Mouse (Mus musculus) erythroblast, adult 5-6 weeks (primary cell): ENCODE measurements around the gene Gtf3c5. TPM values are rescaled to one million over a fixed set of nuclear protein-coding genes. Genes with fewer than 3 reads are reported as not detected.

ENCODE experiments used
- ATAC-seq: replicated peaks from 2 replicates; pipeline ENCODE4 v1.8.0; 2016; ENCODE audit warnings: moderate number of reproducible peaks, mild to moderate bottlenecking, moderate TSS enrichment, inconsistent platforms; ENCODE audit not compliant: poor library complexity, low FRiP score, severe bottlenecking
- total RNA-seq, 2 experiments: library from RNA; stranded (forward) in 1 of 2; stranded (reverse) in 1 of 2; fragments of 150-400 nt in 1 of 2; fragments of 200-764, 138-1000 nt in 1 of 2; gene quantifications; 2 replicates each; pipeline versions ENCODE4 v1.2.3 to v1.2.4; 2015 to 2017; ENCODE audit warnings: low replicate concordance in 2 of 2

Gene Gtf3c5
- total RNA-seq, 2 experiments from 2014 or later, result 2.9 to 4.0 TPM

DNA sequence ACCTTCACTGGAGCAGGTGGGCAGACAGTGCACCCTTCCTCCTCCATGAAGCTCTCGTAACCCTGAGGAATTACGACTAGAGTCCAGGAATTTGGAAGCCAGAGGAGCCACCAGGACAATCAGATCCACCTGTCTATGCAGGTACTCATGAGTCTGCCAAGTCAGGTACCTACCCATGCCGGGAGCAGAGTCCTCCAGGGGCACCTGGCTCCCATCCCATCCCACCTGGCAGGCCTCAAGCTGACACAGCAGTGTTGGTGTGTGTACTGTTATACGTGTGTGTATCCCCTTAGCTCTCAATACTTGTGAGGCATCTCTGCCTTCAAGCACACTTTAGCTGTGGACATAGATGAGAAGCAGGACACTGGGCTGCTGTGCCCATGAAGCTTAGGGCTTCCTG lies 61.4 kb downstream of the Gtf3c5 start:
- no peak for ATAC-seq

DNA sequence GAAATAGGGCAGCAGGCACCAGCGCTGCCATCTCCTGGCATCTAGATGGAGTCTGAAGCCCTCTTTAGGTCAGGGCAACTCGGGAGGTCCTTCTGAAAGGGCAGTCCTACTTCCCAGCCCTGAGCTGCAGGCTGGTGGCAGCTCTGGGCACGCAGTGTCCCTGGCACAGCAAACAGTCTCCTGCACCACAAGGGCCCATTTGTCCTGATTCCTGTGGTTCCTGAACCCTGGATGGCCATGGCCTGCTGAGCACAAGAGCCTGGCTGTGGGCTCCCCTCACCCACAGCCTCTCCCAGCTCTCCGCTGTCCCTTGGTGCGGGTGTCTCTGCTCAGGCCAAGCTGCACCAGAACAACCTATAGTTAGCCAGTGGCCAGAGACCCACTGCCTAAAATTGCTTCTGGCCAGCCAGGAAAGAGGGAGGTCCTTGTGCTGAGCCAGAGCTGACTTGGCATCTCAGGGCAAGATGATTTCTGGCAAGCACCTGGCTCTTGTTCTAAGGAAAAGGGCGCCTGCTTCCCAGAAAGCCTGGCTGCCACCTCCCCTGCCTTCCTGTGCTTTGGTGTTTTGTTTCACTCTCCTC lies 61.9 kb downstream of the Gtf3c5 start:
- ATAC-seq, result no peak

- no peak for ATAC-seq
Observed at GRCm38 (mm10) chr2:28520581-28520980, 63.0 kb downstream of the Gtf3c5 start.

DNA sequence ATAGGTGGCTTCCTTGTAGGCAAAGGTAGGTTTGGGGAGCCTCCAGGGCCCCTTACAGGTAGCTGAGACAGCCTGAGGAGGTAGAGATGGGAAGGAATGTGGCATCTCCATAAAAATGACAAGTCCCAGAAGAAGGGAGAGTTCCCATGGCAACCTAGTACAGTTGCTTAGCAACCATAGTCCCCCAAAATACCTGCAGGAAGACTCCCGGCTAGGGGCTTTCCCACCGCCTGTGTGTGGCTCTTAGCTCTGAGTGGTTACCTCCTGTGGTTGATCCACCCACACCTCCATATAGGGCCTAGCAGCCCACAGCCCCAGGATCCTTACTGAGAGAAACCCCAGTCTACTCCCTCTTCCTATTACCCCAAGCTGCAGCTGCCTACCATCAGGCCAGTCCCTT lies 65.3 kb downstream of the Gtf3c5 start:
- no peak for ATAC-seq

DNA sequence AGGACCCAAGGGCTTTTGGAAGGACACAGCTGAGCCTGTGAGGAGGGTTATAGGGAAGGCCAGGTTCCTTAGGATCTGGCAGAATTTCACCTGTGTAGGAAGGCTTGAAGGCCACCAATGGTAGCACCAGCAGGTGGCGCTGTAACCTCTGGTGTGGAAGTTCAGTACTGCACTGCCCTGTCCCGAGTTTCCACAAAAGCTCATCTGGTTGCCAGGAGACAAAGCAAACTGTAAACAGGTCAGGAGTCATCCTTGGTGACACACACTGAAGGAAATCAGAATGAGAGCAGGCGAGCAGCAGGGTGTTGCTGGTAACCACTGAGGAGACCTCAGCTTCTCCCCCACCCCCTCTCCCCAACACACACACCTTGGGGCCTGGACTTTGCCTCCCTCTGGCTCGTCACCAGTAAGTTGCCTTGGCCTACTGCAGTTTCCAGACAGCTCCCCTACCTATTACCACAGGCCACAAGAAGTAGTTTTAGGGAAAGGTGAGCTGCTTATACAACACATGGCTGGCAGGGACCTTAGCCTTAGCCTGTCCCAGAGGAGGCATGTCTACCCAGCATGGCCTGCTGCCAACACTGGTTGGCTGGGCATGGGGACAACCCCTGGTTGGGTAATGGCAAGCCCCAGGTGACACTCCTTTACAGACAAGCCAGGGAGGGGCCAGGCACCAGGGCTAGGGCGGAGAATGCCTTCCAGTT lies 66.2 kb downstream of the Gtf3c5 start:
- ATAC-seq, result no peak

Other genes with a start within 250 kb of the Gtf3c5 start
- not detected in 2 replicates for gene Ppp1r26, start 137.0 kb downstream of the Gtf3c5 start, total RNA-seq (2015; ENCODE audit: low replicate concordance)
- 0.28 TPM in 1 of 2 replicates, not detected in the other for gene Ppp1r26, start 137.0 kb downstream of the Gtf3c5 start, total RNA-seq (2017; ENCODE audit: low replicate concordance)
- gene 1700007K13Rik, start 117.4 kb downstream of the Gtf3c5 start, total RNA-seq (2015; ENCODE audit: low replicate concordance), result not detected in 2 replicates
- not detected in 2 replicates for gene 1700007K13Rik, start 117.4 kb downstream of the Gtf3c5 start, total RNA-seq (2017; ENCODE audit: low replicate concordance)
- 8.2 and 16.9 TPM in 2 replicates for gene Mrps2, start 115.7 kb downstream of the Gtf3c5 start, total RNA-seq (2015; ENCODE audit: low replicate concordance)
- 3.2 and 7.5 TPM in 2 replicates for gene Mrps2, start 115.7 kb downstream of the Gtf3c5 start, total RNA-seq (2017; ENCODE audit: low replicate concordance)
- not detected in 2 replicates for gene Gbgt1, start 86.9 kb downstream of the Gtf3c5 start, total RNA-seq (2015; ENCODE audit: low replicate concordance)
- not detected in 2 replicates for gene Gbgt1, start 86.9 kb downstream of the Gtf3c5 start, total RNA-seq (2017; ENCODE audit: low replicate concordance)
- gene Gm10134, start 77.7 kb downstream of the Gtf3c5 start, total RNA-seq (2015; ENCODE audit: low replicate concordance), result 5.9 TPM in 1 of 2 replicates, not detected in the other
- not detected in 2 replicates for gene Gm10134, start 77.7 kb downstream of the Gtf3c5 start, total RNA-seq (2017; ENCODE audit: low replicate concordance)
- gene Ralgds, start 70.6 kb downstream of the Gtf3c5 start, total RNA-seq (2015; ENCODE audit: low replicate concordance), result 1.5 TPM in 1 of 2 replicates, not detected in the other
- 0.28 and 4.2 TPM in 2 replicates for gene Ralgds, start 70.6 kb downstream of the Gtf3c5 start, total RNA-seq (2017; ENCODE audit: low replicate concordance)
- gene Cel, start 20.3 kb downstream of the Gtf3c5 start, total RNA-seq (2015; ENCODE audit: low replicate concordance), result not detected in 2 replicates
- not detected in 2 replicates for gene Cel, start 20.3 kb downstream of the Gtf3c5 start, total RNA-seq (2017; ENCODE audit: low replicate concordance)
- gene Gfi1b, start 38.2 kb upstream of the Gtf3c5 start, total RNA-seq (2015; ENCODE audit: low replicate concordance), result 45.9 and 46.2 TPM in 2 replicates
- gene Gfi1b, start 38.2 kb upstream of the Gtf3c5 start, total RNA-seq (2017; ENCODE audit: low replicate concordance), result 26.5 and 53.9 TPM in 2 replicates
- 26.3 and 27.9 TPM in 2 replicates for gene Tsc1, start 57.5 kb upstream of the Gtf3c5 start, total RNA-seq (2015; ENCODE audit: low replicate concordance)
- gene Tsc1, start 57.5 kb upstream of the Gtf3c5 start, total RNA-seq (2017; ENCODE audit: low replicate concordance), result 31.6 and 53.1 TPM in 2 replicates
- gene Spaca9, start 116.0 kb upstream of the Gtf3c5 start, total RNA-seq (2015; ENCODE audit: low replicate concordance), result not detected in 2 replicates
- 0.85 TPM in 1 of 2 replicates, not detected in the other for gene Spaca9, start 116.0 kb upstream of the Gtf3c5 start, total RNA-seq (2017; ENCODE audit: low replicate concordance)
- gene Ak8, start 116.4 kb upstream of the Gtf3c5 start, total RNA-seq (2015; ENCODE audit: low replicate concordance), result not detected in 2 replicates
- gene Ak8, start 116.4 kb upstream of the Gtf3c5 start, total RNA-seq (2017; ENCODE audit: low replicate concordance), result not detected in 2 replicates